Mouse (Mus musculus) adrenal gland, postnatal 0 days (tissue): Measurements from ENCODE around the gene Ccdc188. TPM values are rescaled to one million over a fixed set of nuclear protein-coding genes. Genes with fewer than 3 reads are reported as not detected.

ENCODE experiments used
- polyA plus RNA-seq: library from polyadenylated mRNA; unstranded; fragments of >200 nt; fragmentation: Nextera tagmentation; extraction: Ambion mirVana; gene quantifications from 2 replicates; pipeline ENCODE4 v1.2.1, GENCODE M21; 2015

Gene Ccdc188
- polyA plus RNA-seq, result 0.09 TPM in 1 of 2 replicates, not detected in the other

DNA sequence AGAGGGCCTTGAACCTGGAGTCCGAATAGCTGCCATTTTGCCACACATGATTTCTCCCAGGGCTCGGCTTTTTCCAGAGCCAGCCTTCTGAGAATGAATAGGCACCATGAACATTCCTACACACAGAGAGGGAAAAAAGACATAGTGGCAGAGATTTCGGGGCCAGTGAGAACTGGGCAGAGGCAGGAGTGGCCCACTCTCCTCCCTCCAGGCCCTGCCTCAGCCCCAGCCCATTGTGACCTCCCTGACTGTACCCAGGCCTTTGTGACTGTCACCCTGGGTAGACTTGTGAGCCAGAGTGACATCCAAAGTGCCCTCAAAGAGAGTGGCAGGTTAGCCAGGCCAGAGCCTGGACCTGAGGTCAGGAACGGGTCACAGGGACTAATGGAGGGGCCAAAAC is at the start of gene Ccdc188:
Gene Ccdc188, plus strand, starts transcription at position 301 of the 400 bp plus-strand sequence.

DNA sequence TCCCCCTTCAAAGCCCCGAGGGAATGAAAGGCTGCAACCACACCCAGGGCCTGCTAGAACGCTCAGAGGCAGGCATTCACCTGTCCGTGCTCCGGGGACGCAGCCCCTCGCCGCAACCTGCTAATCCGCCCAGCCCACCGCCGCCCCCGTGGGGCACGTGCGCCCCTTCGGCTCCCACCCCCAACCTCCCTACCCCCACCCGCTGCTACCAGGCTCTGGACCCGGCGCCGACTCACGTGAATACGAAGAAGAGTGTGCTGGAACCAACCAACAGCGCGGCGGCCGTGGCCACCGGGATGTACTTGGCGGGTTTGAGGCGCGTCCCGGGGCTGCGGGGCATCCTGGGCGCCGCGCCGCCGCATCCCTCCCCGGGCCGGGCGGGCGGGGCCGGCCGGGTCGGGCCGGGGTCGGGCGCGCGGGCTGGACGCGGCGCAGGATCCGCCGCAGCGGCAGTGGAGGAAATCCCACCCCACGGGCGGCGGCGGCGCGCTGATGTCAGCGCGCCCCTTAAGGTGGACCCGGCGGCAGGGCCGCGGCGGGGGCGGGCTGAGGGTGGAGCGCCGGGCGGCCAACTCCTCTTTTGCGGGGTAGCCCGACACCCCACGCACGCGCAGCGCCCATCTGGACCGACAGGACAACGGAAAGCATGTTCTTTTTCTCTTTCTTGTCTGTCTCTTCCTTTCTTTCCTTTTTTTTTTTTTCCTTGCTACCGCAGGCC is 17.2 kb downstream of the Ccdc188 start, which contains the start of gene Zdhhc8:
Gene Zdhhc8, minus strand, starts transcription at position 466 of the 718 bp plus-strand sequence.

DNA sequence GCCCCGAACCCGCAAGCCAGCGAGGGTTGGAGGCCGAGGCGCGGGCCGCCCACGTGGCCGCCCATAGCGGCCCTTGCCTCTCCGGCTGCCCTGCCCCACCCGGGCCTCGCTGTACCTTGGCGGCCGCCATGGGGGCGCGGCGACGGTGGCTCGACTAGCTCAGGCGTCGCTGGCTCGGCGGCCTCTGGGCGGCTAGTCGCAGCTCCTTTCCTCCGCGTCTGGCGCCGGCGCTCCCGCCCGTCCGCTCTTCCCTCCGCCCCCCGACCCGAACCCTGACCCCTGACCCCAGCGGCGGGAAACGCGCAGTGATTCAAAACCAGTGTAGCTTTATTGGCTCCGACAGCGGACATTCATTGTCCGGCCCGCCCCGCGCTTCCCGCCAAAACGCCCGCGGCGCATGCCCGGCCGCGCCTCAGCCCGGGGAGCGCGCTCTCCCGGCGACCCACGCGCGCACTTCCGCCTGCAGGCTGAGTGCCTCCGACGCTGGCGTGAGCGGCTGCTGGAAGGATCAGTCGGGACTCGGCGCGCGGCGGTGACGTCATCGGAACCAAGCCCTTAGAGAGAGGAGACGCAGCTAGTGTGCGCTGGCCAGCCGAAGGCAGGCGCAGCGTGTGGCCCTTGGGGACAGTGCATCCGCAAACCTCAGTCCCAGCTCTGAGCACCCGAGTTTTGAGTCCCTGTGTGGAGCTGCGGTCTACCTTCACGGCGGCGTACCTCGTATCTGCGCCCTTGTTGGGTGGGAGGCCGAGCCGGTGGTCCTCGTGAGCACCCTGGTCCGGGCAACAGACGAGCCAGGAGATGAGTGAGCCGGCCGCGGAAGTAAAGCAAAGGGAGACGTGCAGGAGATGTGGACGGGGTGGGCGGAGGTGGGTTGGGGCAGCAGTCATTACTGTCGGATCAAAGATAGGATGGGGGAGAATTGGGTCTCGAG is 31.0 kb downstream of the Ccdc188 start, which contains the start of the genes Trmt2a and Ranbp1:
Gene Trmt2a, plus strand, starts transcription at position 247 of the 931 bp plus-strand sequence.
Gene Ranbp1, minus strand, starts transcription at position 300 of the 931 bp plus-strand sequence.

DNA sequence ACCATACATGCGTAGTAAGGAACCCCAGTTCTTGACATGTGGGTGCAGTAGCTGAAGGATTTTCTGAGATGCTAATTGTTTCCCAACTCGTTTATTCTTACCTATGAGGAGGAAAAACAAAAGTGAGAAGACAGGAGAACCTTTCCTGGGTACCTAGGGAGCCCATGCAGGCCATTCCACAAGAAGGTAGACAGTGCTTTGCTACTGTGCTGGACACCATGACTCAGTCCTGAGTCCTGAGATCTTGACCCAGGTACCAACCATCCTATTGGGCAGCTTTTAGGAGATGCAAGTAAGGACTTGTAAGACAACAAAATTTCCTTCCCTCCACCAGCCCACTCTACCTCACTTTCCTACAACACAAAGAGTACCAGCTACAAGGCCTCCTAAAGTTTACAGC is 40.5 kb downstream of the Ccdc188 start, which contains the start of gene Gm49776:
Gene Gm49776, minus strand, starts transcription at position 101 of the 400 bp plus-strand sequence.

Other genes with a start within 250 kb of the Ccdc188 start
- 0.29 TPM in 1 of 2 replicates, not detected in the other for gene Vpreb2, start 237.5 kb upstream of the Ccdc188 start, polyA plus RNA-seq
- gene Dgcr6, start 165.0 kb upstream of the Ccdc188 start, polyA plus RNA-seq, result 105 and 116 TPM in 2 replicates
- gene Prodh, start 127.7 kb upstream of the Ccdc188 start, polyA plus RNA-seq, result 5.9 and 8.0 TPM in 2 replicates
- gene Rtn4r, start 90.2 kb upstream of the Ccdc188 start, polyA plus RNA-seq, result 1.0 and 1.9 TPM in 2 replicates
- gene Zdhhc8, start 17.3 kb downstream of the Ccdc188 start, polyA plus RNA-seq, result 10.3 and 14.5 TPM in 2 replicates
- gene Trmt2a, start 30.8 kb downstream of the Ccdc188 start, polyA plus RNA-seq, result 45.5 and 59.5 TPM in 2 replicates
- gene Ranbp1, start 30.9 kb downstream of the Ccdc188 start, polyA plus RNA-seq, result 348 and 379 TPM in 2 replicates
- gene Gm49776, start 40.4 kb downstream of the Ccdc188 start, polyA plus RNA-seq, result 0.58 and 2.1 TPM in 2 replicates
- 10.4 and 10.8 TPM in 2 replicates for gene Dgcr8, start 71.4 kb downstream of the Ccdc188 start, polyA plus RNA-seq
- 53.7 and 54.3 TPM in 2 replicates for gene Tango2, start 130.2 kb downstream of the Ccdc188 start, polyA plus RNA-seq
- gene Arvcf, start 130.3 kb downstream of the Ccdc188 start, polyA plus RNA-seq, result 20.3 and 24.3 TPM in 2 replicates
- gene Txnrd2, start 208.5 kb downstream of the Ccdc188 start, polyA plus RNA-seq, result 37.9 and 76.8 TPM in 2 replicates
- 116 and 160 TPM in 2 replicates for gene Comt, start 209.0 kb downstream of the Ccdc188 start, polyA plus RNA-seq